Mouse (Mus musculus) bone marrow macrophage, adult 2 months (primary cell): ENCODE measurements around the gene Tmem104. TPM values are rescaled to one million over a fixed set of nuclear protein-coding genes. Genes with fewer than 3 reads are reported as not detected.

Experiments used
- H3K27ac ChIP-seq: 2 replicates; pipeline ENCODE4 v1.5.1; 2012; ENCODE audit warnings: low read depth, low read length; ENCODE audit not compliant: insufficient read depth
- H3K4me1 ChIP-seq: 2 replicates; pipeline ENCODE4 v1.6.1; 2012; ENCODE audit warnings: low read length; ENCODE audit not compliant: control insufficient read depth, insufficient read depth
- H3K4me3 ChIP-seq: 2 replicates; pipeline ENCODE4 v1.5.1; 2012; ENCODE audit warnings: mild to moderate bottlenecking, low read length, moderate library complexity; ENCODE audit not compliant: insufficient read depth
- CTCF ChIP-seq: IDR thresholded peaks from 2 replicates; pipeline ENCODE4 v1.5.1; 2012; ENCODE audit warnings: low read depth, mild to moderate bottlenecking, low read length, moderate library complexity
- POLR2A ChIP-seq: IDR thresholded peaks from 2 replicates; pipeline ENCODE4 v1.6.1; 2012; ENCODE audit warnings: mild to moderate bottlenecking, low read depth, low read length, borderline replicate concordance
- polyA plus RNA-seq: library from polyadenylated mRNA; stranded (reverse); fragments of >200 nt; gene quantifications from 2 replicates; pipeline ENCODE4 v1.2.4, GENCODE M21; 2012; ENCODE audit not compliant: missing spikeins, insufficient read depth, insufficient read length

Tmem104 gene
- polyA plus RNA-seq, result 40.2 and 42.7 TPM in 2 replicates

DNA sequence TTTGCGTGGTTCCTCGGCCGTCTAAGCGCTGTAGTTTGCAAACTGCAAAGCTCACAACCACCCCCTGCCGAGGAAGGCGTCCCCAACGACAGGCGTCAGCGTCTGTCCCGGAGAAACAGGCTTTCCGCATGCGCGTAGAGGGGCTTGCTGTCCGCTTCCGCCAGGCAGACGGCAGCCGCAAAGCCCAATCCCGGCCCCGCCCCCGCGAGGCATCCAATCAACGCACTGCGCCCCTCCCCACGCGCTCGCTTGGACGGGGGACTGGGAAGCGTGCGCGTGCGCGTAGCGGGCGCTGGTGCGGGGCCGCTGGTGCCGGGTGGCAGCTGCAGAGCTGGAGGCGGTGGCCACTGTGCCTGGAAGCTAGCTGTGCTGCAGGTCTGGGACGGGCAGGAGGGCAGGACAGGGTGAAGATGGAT, at the start of gene Tmem104:
Tmem104 (plus strand) TSS at position 264 of the 416 bp plus-strand sequence.
- Histone ChIP-seq H3K27ac (peak within 1 kb of the TSS; percentile 92), H3K4me1 (peaks cover 34% of the 10 kb centered on the region), H3K4me3 (peak within 1 kb of the TSS; percentile 76)
- TF ChIP-seq CTCF (no peak), POLR2A (no peak)

- peak overlapping the region; percentile 92 for H3K27ac ChIP-seq
Measured at GRCm38 (mm10) chr11:115138597-115139262, 48.6 kb upstream of the Tmem104 start.

GRCm38 (mm10) chr11:115141970-115142369, 45.3 kb upstream of the Tmem104 start:
- Histone ChIP-seq H3K4me1 (peaks cover 46% of the 10 kb centered on the region), H3K4me3 (no peak overlapping the region), H3K27ac (peak overlapping the region; percentile 94)
- TF ChIP-seq POLR2A (no peak), CTCF (no peak)

More at GRCm38 (mm10) chr11:115138597-115139262, 48.6 kb upstream of the Tmem104 start:
- Histone ChIP-seq H3K4me1 (peaks cover 56% of the 10 kb centered on the region), H3K4me3 (no peak overlapping the region)
- TF ChIP-seq CTCF, result no peak
- no peak for TF ChIP-seq POLR2A

DNA sequence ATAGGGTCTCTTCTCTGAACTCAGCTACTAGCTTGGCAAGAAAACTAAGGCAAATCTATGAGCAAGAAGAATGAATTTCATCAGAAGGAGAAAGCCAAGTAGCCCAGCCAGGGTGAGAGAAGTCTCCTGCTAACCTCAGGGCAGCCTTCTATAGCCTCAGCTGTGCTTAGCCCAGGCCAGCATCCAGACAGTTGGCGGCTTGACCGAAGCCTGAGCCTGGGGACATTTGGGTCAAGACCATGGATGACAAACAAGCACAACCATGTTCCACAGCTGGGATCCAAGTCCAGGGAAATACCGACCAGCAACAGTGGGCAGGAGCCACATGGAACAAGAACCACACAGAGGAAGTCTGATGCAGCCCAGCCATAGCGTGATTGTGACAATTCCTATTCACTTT, 39.5 kb upstream of the Tmem104 start:
- no peak overlapping the region for H3K27ac ChIP-seq
- H3K4me3 ChIP-seq, result no peak overlapping the region
- peaks cover 7% of the 10 kb centered on the region for H3K4me1 ChIP-seq
- no peak for TF ChIP-seq CTCF
- no peak for TF ChIP-seq POLR2A

GRCm38 (mm10) chr11:115150741-115151254, 36.5 kb upstream of the Tmem104 start:
- H3K4me1 ChIP-seq, result no peaks in the 10 kb centered on the region
- H3K27ac ChIP-seq, result no peak overlapping the region
- H3K4me3 ChIP-seq, result no peak overlapping the region
- TF ChIP-seq POLR2A, result no peak
- TF ChIP-seq CTCF, result no peak

DNA sequence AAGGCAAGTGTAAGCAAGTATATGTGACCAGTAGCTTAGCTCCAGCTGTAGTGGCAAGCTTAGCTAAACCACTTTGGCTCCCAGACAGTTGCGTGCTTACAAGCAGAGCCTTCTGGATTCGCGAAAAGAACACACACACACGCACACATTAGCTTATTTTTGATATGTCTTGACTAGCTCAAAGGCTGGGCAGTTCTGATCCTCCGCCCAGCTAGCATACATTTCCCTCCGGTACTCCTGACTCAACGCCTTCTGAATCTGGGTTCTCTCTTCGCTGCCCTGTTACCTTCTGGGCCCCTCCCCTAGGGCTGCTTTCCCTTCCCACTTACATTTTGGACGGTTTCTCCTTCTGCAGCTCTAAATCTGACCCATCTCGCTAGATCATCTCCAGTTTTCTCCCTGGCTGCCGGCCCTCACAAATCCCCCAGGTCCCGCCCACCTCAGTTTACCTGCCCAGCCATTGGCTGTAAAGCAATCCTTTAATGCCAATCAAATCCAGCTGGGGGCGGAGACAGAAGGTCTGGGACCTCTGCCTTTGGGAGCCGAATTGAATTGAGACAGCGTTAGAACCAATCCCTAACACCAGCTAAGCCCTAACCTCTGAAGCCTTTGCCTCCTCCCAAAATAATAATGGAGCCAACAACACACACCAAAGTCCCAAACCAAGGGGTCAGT, 35.4 kb upstream of the Tmem104 start:
- Histone ChIP-seq H3K4me1 (no peaks in the 10 kb centered on the region), H3K27ac (no peak overlapping the region), H3K4me3 (no peak overlapping the region)
- no peak for TF ChIP-seq CTCF
- TF ChIP-seq POLR2A, result no peak

DNA sequence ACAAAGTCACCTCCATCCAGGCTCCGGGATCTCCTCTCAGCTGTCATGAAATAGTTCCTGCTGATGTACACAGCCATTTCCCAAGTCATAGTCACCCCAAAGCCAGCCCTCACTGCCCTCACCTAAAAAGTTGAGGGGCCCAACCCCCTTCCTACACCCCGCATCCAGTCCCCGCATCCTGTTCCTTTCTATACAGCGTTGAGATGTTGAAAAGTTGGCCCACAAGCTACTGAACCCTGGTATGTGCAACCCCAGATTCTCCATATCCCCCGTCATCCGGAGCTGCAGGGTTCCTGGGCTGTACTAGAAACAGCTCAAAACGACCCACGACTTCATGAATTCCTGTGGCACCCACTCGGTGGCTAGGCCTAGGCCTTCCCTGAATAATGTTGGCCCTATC, 34.2 kb upstream of the Tmem104 start:
- Histone ChIP-seq H3K27ac (no peak overlapping the region), H3K4me1 (peaks cover 4% of the 10 kb centered on the region), H3K4me3 (no peak overlapping the region)
- TF ChIP-seq POLR2A, result no peak
- TF ChIP-seq CTCF, result no peak

DNA sequence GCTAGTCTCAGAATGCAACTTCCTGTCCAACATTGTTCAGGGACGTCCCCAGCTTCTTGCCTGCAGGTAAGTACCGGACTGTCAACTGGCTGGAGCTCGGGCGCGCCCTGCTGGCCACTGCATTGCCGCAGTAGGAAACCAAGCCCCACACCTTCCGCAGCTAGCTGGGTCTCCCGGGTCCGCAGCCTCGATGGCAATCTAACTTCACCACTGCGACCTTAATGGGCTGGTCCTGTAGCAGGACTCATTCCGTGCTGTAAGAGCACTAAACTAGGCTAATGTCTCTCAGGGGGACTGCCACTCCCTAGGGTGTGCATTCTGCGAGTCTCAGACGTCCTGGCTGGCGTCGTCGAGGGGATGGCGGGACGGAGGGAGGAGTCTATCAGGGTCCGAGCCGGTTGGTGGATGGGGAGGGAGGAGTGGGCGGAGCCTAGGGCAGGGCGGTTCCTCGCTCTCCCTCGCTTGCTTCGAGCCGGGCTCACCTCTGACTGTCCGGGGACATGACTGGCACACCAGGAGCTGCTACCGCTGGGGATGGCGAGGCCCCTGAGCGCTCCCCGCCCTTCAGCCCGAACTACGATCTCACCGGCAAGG, 33.5 kb upstream of the Tmem104 start:
- no peak overlapping the region for H3K27ac ChIP-seq
- peak overlapping the region; percentile 40 for H3K4me3 ChIP-seq
- TF ChIP-seq POLR2A (no peak), CTCF (peak; percentile 98)
- H3K4me1 ChIP-seq, result peaks cover 9% of the 10 kb centered on the region

- Histone ChIP-seq H3K4me1 (peaks cover 10% of the 10 kb centered on the region), H3K4me3 (no peak overlapping the region), H3K27ac (no peak overlapping the region)
- TF ChIP-seq CTCF, result no peak
- no peak for TF ChIP-seq POLR2A
Measured at GRCm38 (mm10) chr11:115155053-115155634, 32.1 kb upstream of the Tmem104 start.
